Mouse (Mus musculus) heart, adult 9 months (tissue): ENCODE measurements at regions not wholly inside any gene's neighbourhood (a gene's known extent, or its start where the extent isn't known, plus 50 kb on each side); places are given as distances from the start of the nearest gene placed in this dataset.

Source experiments
- DNase-seq, 2 experiments: peaks; one replicate each; pipeline ENCODE4 v3.0.0; 2022; ENCODE audit warnings: low spot score in 2 of 2

- no peak for DNase-seq
Measured at GRCm38 (mm10) chr2:128368534-128369273, 222.3 kb upstream of the Spdye4c start.

- DNase-seq: no peak
Measured at GRCm38 (mm10) chr2:128370821-128371220, 220.2 kb upstream of the Spdye4c start.

- DNase-seq: no peak
Measured at GRCm38 (mm10) chr2:128372204-128372603, 218.8 kb upstream of the Spdye4c start.

GRCm38 (mm10) chr2:128373363-128374252, 217.4 kb upstream of the Spdye4c start:
- peak; percentile 55 to 76 for DNase-seq

- DNase-seq: no peak
Measured at GRCm38 (mm10) chr2:128374253-128374566, 216.8 kb upstream of the Spdye4c start.

GRCm38 (mm10) chr2:128374926-128375325, 216.1 kb upstream of the Spdye4c start:
- no peak for DNase-seq

- no peak for DNase-seq
Measured at GRCm38 (mm10) chr2:128375827-128376226, 215.2 kb upstream of the Spdye4c start.

- no peak for DNase-seq
Measured at GRCm38 (mm10) chr2:128377176-128377575, 213.8 kb upstream of the Spdye4c start.

- no peak for DNase-seq
Measured at GRCm38 (mm10) chr2:128377680-128378079, 213.3 kb upstream of the Spdye4c start.

- DNase-seq: no peak
Measured at GRCm38 (mm10) chr2:128378456-128378855, 212.6 kb upstream of the Spdye4c start.

GRCm38 (mm10) chr2:128379151-128379550, 211.9 kb upstream of the Spdye4c start:
- no peak for DNase-seq

- DNase-seq: no peak
Measured at GRCm38 (mm10) chr2:128379554-128379953, 211.5 kb upstream of the Spdye4c start.

- no peak for DNase-seq
Measured at GRCm38 (mm10) chr2:128380581-128380980, 210.4 kb upstream of the Spdye4c start.

GRCm38 (mm10) chr2:128381684-128382205, 209.3 kb upstream of the Spdye4c start:
- no peak for DNase-seq

GRCm38 (mm10) chr2:128382473-128382872, 208.5 kb upstream of the Spdye4c start:
- no peak for DNase-seq

- no peak for DNase-seq
Measured at GRCm38 (mm10) chr2:128384612-128385011, 206.4 kb upstream of the Spdye4c start.

- DNase-seq: no peak
Measured at GRCm38 (mm10) chr2:128386846-128387621, 204.0 kb upstream of the Spdye4c start.

- no peak for DNase-seq
Measured at GRCm38 (mm10) chr2:128387851-128388471, 203.0 kb upstream of the Spdye4c start.

- DNase-seq: peak in 1 of 2 experiments; percentile 32
Measured at GRCm38 (mm10) chr2:128388883-128389470, 202.0 kb upstream of the Spdye4c start.

- no peak for DNase-seq
Measured at GRCm38 (mm10) chr2:128392344-128392743, 198.7 kb upstream of the Spdye4c start.

GRCm38 (mm10) chr2:128393401-128393800, 197.6 kb upstream of the Spdye4c start:
- DNase-seq: no peak
